Mouse (Mus musculus): ENCODE measurements around the gene Tap2. TPM values are rescaled to one million over a fixed set of nuclear protein-coding genes. Genes with fewer than 3 reads are reported as not detected.
A peak's percentile ranks its signal among the peaks of the same experiment; 100 is the strongest.

Gene Tap2
- total and polyA plus RNA-seq, 2 experiments from 2014 or later = 3.3 to 7.5 TPM

DNA sequence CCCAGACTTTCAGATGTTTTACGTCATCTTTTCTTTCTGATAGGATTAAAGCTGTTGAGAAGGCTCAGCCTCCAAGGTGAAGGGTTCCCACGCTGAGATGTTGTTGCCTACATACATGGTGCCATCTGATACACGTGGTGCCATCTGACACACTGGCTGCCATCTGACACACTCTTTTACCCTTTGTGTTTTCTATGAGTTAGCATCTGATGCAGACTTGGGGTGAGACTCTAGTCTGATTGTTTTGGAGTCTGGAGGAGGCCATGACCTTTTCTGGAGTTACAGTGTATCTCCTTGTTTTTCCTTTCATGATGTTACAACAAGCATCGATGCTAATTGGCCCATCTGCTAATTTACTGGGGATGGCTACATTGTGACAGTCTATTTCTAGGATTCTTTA, 41.3 kb downstream of the Tap2 start:
- Histone ChIP-seq H3K4me2 (ENCODE audit: low read depth, low read length) (no peak overlapping the region), H3K9ac (replicated peaks; ENCODE audit: low read depth, low read length) (no peak overlapping the region), H3K4me1 (ENCODE audit: control insufficient read depth, insufficient read depth) (no peaks in the 10 kb centered on the region), H3K27me3 (ENCODE audit: control insufficient read depth, insufficient read depth, low read length) (no peaks in the 10 kb centered on the region), H3K36me3 (replicated peaks; ENCODE audit: control insufficient read depth, insufficient read depth, low read length) (no peaks in the 10 kb centered on the region), H3K4me3 (ENCODE audit: low read depth, low read length) (no peak overlapping the region), H3K27ac (ENCODE audit: low read depth) (no peak overlapping the region), H3K9me3 (replicated peaks; ENCODE audit: control insufficient read depth, low read length) (peaks cover 6% of the 10 kb centered on the region; the same call in 1 of the 2 replicates)
- ATAC-seq (ENCODE audit: insufficient read depth, low read depth) (no peak), DNase-seq (ENCODE audit: low spot score) (no peak)
- 65% methylated on average over 4 of the region's 4 CpGs for WGBS
- TF ChIP-seq EP300 (IDR thresholded peaks at IDR 0.05; ENCODE audit: low read depth) (no peak), CTCF (IDR thresholded peaks at IDR 0.05; ENCODE audit: low read depth) (no peak)

DNA sequence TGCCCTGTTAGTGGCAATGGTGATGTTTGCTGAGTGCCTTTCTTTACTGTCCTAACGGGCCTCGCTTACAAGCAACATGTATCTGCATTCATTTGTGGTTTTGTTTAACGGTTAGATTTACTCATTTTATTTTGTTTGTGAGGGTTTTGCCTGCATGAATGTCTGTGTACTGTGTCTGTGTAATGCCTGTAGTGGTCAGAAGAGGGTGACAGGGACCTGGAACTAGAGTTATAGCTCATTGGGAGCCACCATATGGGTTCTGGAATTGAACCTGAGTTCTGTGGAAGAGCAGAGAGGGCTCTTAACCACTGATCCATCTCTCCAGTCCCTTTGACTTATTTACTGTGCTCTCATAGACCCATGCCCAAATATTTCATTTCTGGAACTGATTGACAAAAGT, 43.7 kb downstream of the Tap2 start:
- H3K9ac ChIP-seq (replicated peaks; ENCODE audit: low read depth, low read length) = no peak overlapping the region
- peaks cover 1% of the 10 kb centered on the region; the same call in 1 of the 2 replicates for H3K9me3 ChIP-seq (replicated peaks; ENCODE audit: control insufficient read depth, low read length)
- H3K4me1 ChIP-seq (ENCODE audit: control insufficient read depth, insufficient read depth) = no peaks in the 10 kb centered on the region
- WGBS = 71% methylated on average over 3 of the region's 3 CpGs
- H3K4me2 ChIP-seq (ENCODE audit: low read depth, low read length) = no peak overlapping the region
- H3K27ac ChIP-seq (ENCODE audit: low read depth) = no peak overlapping the region
- TF ChIP-seq CTCF (IDR thresholded peaks at IDR 0.05; ENCODE audit: low read depth) (peak; percentile 43), EP300 (IDR thresholded peaks at IDR 0.05; ENCODE audit: low read depth) (no peak)
- no peak overlapping the region for H3K4me3 ChIP-seq (ENCODE audit: low read depth, low read length)
- H3K36me3 ChIP-seq (replicated peaks; ENCODE audit: control insufficient read depth, insufficient read depth, low read length) = no peaks in the 10 kb centered on the region
- ATAC-seq (ENCODE audit: insufficient read depth, low read depth) = no peak
- DNase-seq (ENCODE audit: low spot score) = no peak
- no peaks in the 10 kb centered on the region for H3K27me3 ChIP-seq (ENCODE audit: control insufficient read depth, insufficient read depth, low read length)

DNA sequence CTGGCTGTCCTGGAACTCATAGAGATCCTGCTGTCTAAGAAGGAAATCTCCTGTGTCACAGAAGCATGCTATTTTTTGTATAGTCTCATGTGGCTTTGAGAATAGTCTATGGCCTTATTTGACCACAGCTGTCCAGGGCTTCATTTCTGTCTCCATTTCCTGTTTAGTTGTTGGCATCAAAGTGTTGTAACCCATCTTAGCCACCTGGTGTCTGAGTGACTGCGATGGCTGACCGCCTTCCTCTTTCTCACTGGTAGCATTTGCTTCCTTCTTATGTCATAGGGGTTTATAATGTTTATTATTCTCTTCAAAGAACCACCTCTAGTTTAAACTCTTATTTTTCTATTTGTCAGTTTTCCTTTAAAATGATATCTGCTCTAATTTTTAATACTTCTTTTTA, 45.4 kb downstream of the Tap2 start:
- ATAC-seq (ENCODE audit: insufficient read depth, low read depth) (no peak), DNase-seq (ENCODE audit: low spot score) (no peak)
- H3K9ac ChIP-seq (replicated peaks; ENCODE audit: low read depth, low read length) = no peak overlapping the region
- TF ChIP-seq CTCF (IDR thresholded peaks at IDR 0.05; ENCODE audit: low read depth) (no peak), EP300 (IDR thresholded peaks at IDR 0.05; ENCODE audit: low read depth) (no peak)
- H3K4me1 ChIP-seq (ENCODE audit: control insufficient read depth, insufficient read depth) = no peaks in the 10 kb centered on the region
- no peaks in the 10 kb centered on the region for H3K36me3 ChIP-seq (replicated peaks; ENCODE audit: control insufficient read depth, insufficient read depth, low read length)
- no peaks in the 10 kb centered on the region for H3K27me3 ChIP-seq (ENCODE audit: control insufficient read depth, insufficient read depth, low read length)
- H3K27ac ChIP-seq (ENCODE audit: low read depth) = no peak overlapping the region
- no peak overlapping the region for H3K4me2 ChIP-seq (ENCODE audit: low read depth, low read length)
- 53% methylated on average over 2 of the region's 2 CpGs for WGBS
- no peaks in the 10 kb centered on the region for H3K9me3 ChIP-seq (replicated peaks; ENCODE audit: control insufficient read depth, low read length)
- no peak overlapping the region for H3K4me3 ChIP-seq (ENCODE audit: low read depth, low read length)

DNA sequence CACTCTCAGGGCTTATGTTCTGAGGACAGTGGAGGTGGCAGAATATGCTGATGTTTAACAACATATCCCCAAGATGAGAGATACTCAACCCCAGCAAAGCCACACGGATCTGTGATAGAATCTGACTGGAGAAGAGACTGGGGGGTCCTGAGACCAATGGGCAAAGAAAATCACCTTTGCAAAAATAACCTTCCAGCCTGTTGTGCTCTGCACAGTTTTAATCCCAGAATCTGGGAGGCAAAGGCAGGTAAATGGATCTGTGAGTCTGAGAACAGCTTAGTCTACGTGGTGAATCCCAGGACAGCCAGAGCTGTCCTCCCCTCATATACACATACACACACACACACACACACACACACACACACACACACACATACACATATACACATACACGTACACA, 46.0 kb downstream of the Tap2 start:
- no peaks in the 10 kb centered on the region for H3K27me3 ChIP-seq (ENCODE audit: control insufficient read depth, insufficient read depth, low read length)

DNA sequence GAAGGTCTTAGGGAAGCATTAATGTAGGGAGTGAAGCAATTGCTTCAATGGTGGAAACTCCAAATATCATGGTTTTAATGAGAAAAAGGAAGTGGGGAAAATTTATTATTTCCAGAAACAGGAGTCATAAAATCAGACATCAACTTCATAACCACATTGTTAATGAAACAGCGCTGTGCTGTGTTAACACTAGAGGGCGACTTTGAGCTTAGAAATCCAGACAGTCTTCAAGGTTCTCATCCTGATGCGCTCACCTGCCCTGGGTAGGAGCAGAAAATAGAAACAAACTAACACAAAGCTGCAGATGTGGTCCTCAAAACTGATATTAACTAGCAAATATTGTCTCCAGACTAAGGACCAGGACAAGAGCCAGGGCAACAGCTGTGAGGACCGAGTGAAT, 46.6 kb downstream of the Tap2 start:
- H3K9ac ChIP-seq (replicated peaks; ENCODE audit: low read depth, low read length) = no peak overlapping the region
- no peak overlapping the region for H3K4me2 ChIP-seq (ENCODE audit: low read depth, low read length)
- H3K4me1 ChIP-seq (ENCODE audit: control insufficient read depth, insufficient read depth) = no peaks in the 10 kb centered on the region
- DNase-seq (ENCODE audit: low spot score) (no peak), ATAC-seq (ENCODE audit: insufficient read depth, low read depth) (no peak)
- H3K4me3 ChIP-seq (ENCODE audit: low read depth, low read length) = no peak overlapping the region
- H3K27ac ChIP-seq (ENCODE audit: low read depth) = no peak overlapping the region
- WGBS = 19% methylated on average over 4 of the region's 4 CpGs
- no peaks in the 10 kb centered on the region for H3K36me3 ChIP-seq (replicated peaks; ENCODE audit: control insufficient read depth, insufficient read depth, low read length)
- TF ChIP-seq CTCF (IDR thresholded peaks at IDR 0.05; ENCODE audit: low read depth) = peak; percentile 73
- TF ChIP-seq EP300 (IDR thresholded peaks at IDR 0.05; ENCODE audit: low read depth) = no peak
- no peaks in the 10 kb centered on the region for H3K27me3 ChIP-seq (ENCODE audit: control insufficient read depth, insufficient read depth, low read length)
- H3K9me3 ChIP-seq (replicated peaks; ENCODE audit: control insufficient read depth, low read length) = no peaks in the 10 kb centered on the region

More for the DNA sequence above, 46.0 kb downstream of the Tap2 start:
- WGBS = 34% methylated on average over 3 of the region's 3 CpGs
- no peak for TF ChIP-seq CTCF (IDR thresholded peaks at IDR 0.05; ENCODE audit: low read depth)
- TF ChIP-seq EP300 (IDR thresholded peaks at IDR 0.05; ENCODE audit: low read depth) = no peak
- Histone ChIP-seq H3K4me1 (ENCODE audit: control insufficient read depth, insufficient read depth) (no peaks in the 10 kb centered on the region), H3K9ac (replicated peaks; ENCODE audit: low read depth, low read length) (no peak overlapping the region), H3K4me2 (ENCODE audit: low read depth, low read length) (no peak overlapping the region), H3K9me3 (replicated peaks; ENCODE audit: control insufficient read depth, low read length) (no peaks in the 10 kb centered on the region), H3K4me3 (ENCODE audit: low read depth, low read length) (no peak overlapping the region), H3K36me3 (replicated peaks; ENCODE audit: control insufficient read depth, insufficient read depth, low read length) (no peaks in the 10 kb centered on the region), H3K27ac (ENCODE audit: low read depth) (no peak overlapping the region)
- DNase-seq (ENCODE audit: low spot score) = no peak
- no peak for ATAC-seq (ENCODE audit: insufficient read depth, low read depth)

DNA sequence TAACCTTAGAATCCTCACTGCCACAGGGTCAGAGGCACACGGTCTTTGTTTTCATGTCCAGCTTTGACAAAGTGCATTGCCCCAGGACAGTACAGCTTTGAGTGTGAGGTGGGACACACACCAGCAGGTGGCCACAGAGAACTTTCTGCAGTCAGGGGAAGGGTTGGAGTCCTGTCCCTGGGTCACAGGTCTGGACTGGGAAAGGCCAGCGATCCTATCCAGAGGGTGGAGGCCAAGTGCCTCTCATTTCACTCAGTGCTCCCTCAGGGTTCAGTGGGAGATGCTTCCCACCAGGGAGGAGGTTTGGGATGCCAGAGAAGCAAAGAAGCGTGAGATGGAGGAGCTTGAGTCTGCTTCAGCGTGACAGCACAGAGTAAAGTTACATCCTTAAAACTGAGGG, 48.3 kb downstream of the Tap2 start:
- Histone ChIP-seq H3K4me2 (ENCODE audit: low read depth, low read length) (no peak overlapping the region), H3K9me3 (replicated peaks; ENCODE audit: control insufficient read depth, low read length) (no peaks in the 10 kb centered on the region), H3K4me1 (ENCODE audit: control insufficient read depth, insufficient read depth) (no peaks in the 10 kb centered on the region), H3K27me3 (ENCODE audit: control insufficient read depth, insufficient read depth, low read length) (no peaks in the 10 kb centered on the region; the same call in 1 of the 2 replicates), H3K4me3 (ENCODE audit: low read depth, low read length) (no peak overlapping the region), H3K36me3 (replicated peaks; ENCODE audit: control insufficient read depth, insufficient read depth, low read length) (no peaks in the 10 kb centered on the region), H3K27ac (ENCODE audit: low read depth) (no peak overlapping the region), H3K9ac (replicated peaks; ENCODE audit: low read depth, low read length) (no peak overlapping the region)
- no peak for ATAC-seq (ENCODE audit: insufficient read depth, low read depth)
- TF ChIP-seq EP300 (IDR thresholded peaks at IDR 0.05; ENCODE audit: low read depth) (no peak), CTCF (IDR thresholded peaks at IDR 0.05; ENCODE audit: low read depth) (no peak)
- DNase-seq (ENCODE audit: low spot score) = no peak
- 36% methylated on average over 4 of the region's 4 CpGs for WGBS

All from heart, postnatal 0 days (tissue).